30 mouse cellular contexts compared by ENCODE assay signal in genomic region chr3:94642495-94643162, GRCm38 (mm10). TPM values are rescaled to one million over a fixed set of nuclear protein-coding genes. Genes with fewer than 3 reads are reported as not detected.
"Had no signal": no experiment of that assay in that cellular context is flagged by ENCODE, and none has a peak within 500 bp of the region (broad histone marks: within the 10 kb centered on the region; RNA-seq: fewer than 3 reads in every experiment).

Gene Gm10972, plus strand, starts transcription at chr3:94643112.

RNA-seq across cellular contexts. Expression of gene Gm10972, which starts in this region (rescaled TPM):
- total RNA-seq: common myeloid progenitor, adult 5-6 weeks; forebrain, postnatal 0 days; gastrocnemius, adult 18-20 months; gastrocnemius, adult 2 months; gastrocnemius, adult 8-10 months; gastrocnemius, postnatal 10 days; gastrocnemius, postnatal 14 days; gastrocnemius, postnatal 25 days; gastrocnemius, postnatal 36 days; gastrocnemius, postnatal 4 days; granulocyte monocyte progenitor cell, adult 5-6 weeks; heart, adult 18-20 months; heart, adult 2 months had no signal
- polyA plus RNA-seq: cortical plate, adult 2 months; embryonic facial prominence, embryonic 10.5 days; embryonic facial prominence, embryonic 11.5 days; embryonic facial prominence, embryonic 12.5 days; embryonic facial prominence, embryonic 13.5 days; embryonic facial prominence, embryonic 14.5 days; embryonic facial prominence, embryonic 15.5 days; erythroblast, embryonic 14.5 days; forebrain, embryonic 10.5 days; forebrain, embryonic 11.5 days; forebrain, embryonic 12.5 days; forebrain, embryonic 13.5 days; forebrain, embryonic 14.5 days; forebrain, embryonic 15.5 days; forebrain, embryonic 16.5 days; forebrain, postnatal 0 days; frontal cortex, adult 2 months; gonadal fat pad, adult 2 months; heart, adult 2 months had no signal
